Mouse (Mus musculus) E14TG2a.4 (cell line): Measurements from ENCODE around the gene Pnpla5.

Experiments used
- H3K27me3 ChIP-seq: 2 replicates; pipeline ENCODE4 v1.6.1; 2014; ENCODE audit warnings: low read length, control low read depth; ENCODE audit not compliant: insufficient read depth
- H3K36me3 ChIP-seq: 2 replicates; pipeline ENCODE4 v1.6.1; 2014; ENCODE audit warnings: low read length, control low read depth; ENCODE audit not compliant: insufficient read depth
- H3K4me1 ChIP-seq: replicated peaks from 2 replicates; pipeline ENCODE4 v1.6.1; 2014; ENCODE audit warnings: low read depth, low read length, control low read depth
- H3K4me3 ChIP-seq: replicated peaks from 2 replicates; pipeline ENCODE4 v1.5.1; 2014; ENCODE audit warnings: mild to moderate bottlenecking, low read length
- H3K9me3 ChIP-seq: 2 replicates; pipeline ENCODE4 v1.6.1; 2014; ENCODE audit warnings: low read length, control low read depth
- CTCF ChIP-seq: conservative IDR thresholded peaks from 2 replicates; pipeline ENCODE4 v1.5.1; 2014; ENCODE audit warnings: low read length
- NANOG ChIP-seq: IDR thresholded peaks from 2 replicates; pipeline ENCODE4 v1.6.1; 2014; ENCODE audit warnings: borderline replicate concordance, low read length, mixed read lengths
- POU5F1 ChIP-seq: IDR thresholded peaks from 2 replicates; pipeline ENCODE4 v1.6.1; 2014; ENCODE audit warnings: low read length, borderline replicate concordance

Pnpla5 gene

GRCm38 (mm10) chr15:84070116-84070676, 52.8 kb downstream of the Pnpla5 start:
- Histone ChIP-seq H3K4me1 (peaks cover 60% of the 10 kb centered on the region), H3K27me3 (peaks cover 15% of the 10 kb centered on the region), H3K36me3 (no peaks in the 10 kb centered on the region), H3K9me3 (no peaks in the 10 kb centered on the region), H3K4me3 (peak overlapping the region; percentile 53)
- no peak for TF ChIP-seq CTCF
- TF ChIP-seq POU5F1, result no peak

DNA sequence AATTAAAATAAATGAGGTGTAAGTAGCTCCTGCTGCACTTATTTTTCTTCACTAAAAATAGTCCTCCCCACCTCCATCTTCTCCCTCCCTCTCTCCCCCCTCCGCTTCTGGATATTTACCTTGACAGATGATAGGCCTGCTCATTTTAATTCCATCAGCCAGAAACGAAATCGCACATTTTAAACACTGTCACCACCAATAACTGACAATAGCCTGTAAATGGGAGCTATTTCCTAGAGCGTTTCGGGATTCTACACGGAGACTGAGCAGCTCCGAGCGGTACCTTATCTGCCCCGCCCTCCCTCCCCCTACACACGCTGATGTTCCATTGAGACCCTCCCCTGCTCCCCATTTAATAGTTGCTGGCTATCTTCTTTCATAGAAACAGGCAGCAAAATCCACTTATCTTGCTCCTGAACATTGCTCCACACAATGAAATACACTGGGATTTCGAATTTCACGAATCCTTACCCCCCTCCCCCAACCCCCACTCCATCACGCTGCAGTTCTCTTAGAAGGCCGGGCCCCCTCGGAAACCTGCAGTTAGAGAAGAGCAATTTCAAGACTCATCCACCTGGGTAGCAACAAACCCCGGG, 53.4 kb downstream of the Pnpla5 start:
- H3K4me1 ChIP-seq, result peaks cover 57% of the 10 kb centered on the region
- no peaks in the 10 kb centered on the region for H3K9me3 ChIP-seq
- TF ChIP-seq NANOG, result no peak
- no peak for TF ChIP-seq CTCF
- TF ChIP-seq POU5F1, result no peak
- peaks cover 15% of the 10 kb centered on the region for H3K27me3 ChIP-seq
- H3K4me3 ChIP-seq, result peak overlapping the region; percentile 53
- H3K36me3 ChIP-seq, result no peaks in the 10 kb centered on the region

GRCm38 (mm10) chr15:84065701-84066100, 57.3 kb downstream of the Pnpla5 start:
- peaks cover 10% of the 10 kb centered on the region; the same call in 1 of the 2 replicates for H3K27me3 ChIP-seq
- no peaks in the 10 kb centered on the region for H3K9me3 ChIP-seq
- H3K4me1 ChIP-seq, result peaks cover 50% of the 10 kb centered on the region
- no peaks in the 10 kb centered on the region for H3K36me3 ChIP-seq
- TF ChIP-seq POU5F1 (no peak), NANOG (no peak), CTCF (peak; percentile 95)
- H3K4me3 ChIP-seq, result no peak overlapping the region

DNA sequence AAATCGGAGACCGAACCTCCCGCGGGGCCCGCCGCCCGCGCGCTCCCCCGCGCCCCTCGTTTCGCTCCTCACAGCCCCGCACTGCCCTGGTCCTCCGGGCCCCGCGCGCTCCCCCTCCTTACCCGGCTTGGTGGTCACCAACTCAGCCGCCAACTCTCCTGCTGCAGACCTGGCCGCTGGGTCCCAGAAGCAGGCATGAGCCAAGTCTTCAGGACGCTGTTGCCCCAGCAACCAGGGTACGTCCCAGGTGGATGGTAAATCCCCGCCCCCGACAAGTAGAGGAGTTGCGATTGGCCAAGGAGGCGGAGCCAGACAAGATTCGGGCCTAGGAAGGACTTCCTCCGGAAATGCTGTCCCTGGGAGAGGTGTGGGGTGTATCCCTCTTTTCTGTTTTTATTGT, 57.8 kb downstream of the Pnpla5 start, which contains the start of gene Efcab6:
TSS of gene Efcab6 (minus strand) at position 240 of the 400 bp plus-strand sequence.
- peaks cover 44% of the 10 kb centered on the region for H3K4me1 ChIP-seq
- TF ChIP-seq CTCF, result no peak
- no peak for TF ChIP-seq NANOG
- no peak for TF ChIP-seq POU5F1
- peak within 1 kb of the TSS; percentile 87 for H3K4me3 ChIP-seq
- H3K27me3 ChIP-seq, result peaks cover 10% of the 10 kb centered on the region; the same call in 1 of the 2 replicates
- no peaks in the 10 kb centered on the region for H3K36me3 ChIP-seq
- no peaks in the 10 kb centered on the region for H3K9me3 ChIP-seq
